Mouse (Mus musculus): ENCODE measurements around the gene Nudt22. TPM values are rescaled to one million over a fixed set of nuclear protein-coding genes. Genes with fewer than 3 reads are reported as not detected.

Gene Nudt22
- polyA plus RNA-seq (2014; fragmentation: Illumina TruSeq; extraction: RNeasy Lipid Tissue Mini Kit (QIAGEN cat#74804); ENCODE audit: low read depth, low replicate concordance): 34.6 TPM

DNA sequence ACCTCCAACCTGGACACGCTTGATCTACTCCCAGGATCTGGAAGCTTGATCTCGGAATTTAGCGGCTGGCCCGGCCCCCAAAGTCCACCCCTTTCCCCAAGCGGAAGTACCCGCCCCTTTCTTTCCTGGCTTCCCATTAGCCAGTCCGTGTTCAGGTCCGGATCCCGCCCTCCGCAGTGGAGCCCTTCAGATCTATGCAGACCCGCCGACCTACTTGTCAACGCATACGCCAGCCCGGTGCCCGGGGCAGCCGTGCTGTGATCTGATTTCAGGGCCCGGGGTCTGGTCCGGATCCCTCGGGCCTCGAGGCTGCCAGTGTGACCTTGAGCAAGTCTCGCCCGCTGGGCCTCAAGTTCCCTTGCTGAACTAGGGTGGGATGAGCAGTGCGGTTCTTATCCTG, at the start of gene Nudt22, which contains the start of gene Trpt1:
TSS of gene Nudt22 (minus strand) at position 112 of the 400 bp plus-strand sequence.
TSS of gene Trpt1 (plus strand) at position 126 of the 400 bp plus-strand sequence.

DNA sequence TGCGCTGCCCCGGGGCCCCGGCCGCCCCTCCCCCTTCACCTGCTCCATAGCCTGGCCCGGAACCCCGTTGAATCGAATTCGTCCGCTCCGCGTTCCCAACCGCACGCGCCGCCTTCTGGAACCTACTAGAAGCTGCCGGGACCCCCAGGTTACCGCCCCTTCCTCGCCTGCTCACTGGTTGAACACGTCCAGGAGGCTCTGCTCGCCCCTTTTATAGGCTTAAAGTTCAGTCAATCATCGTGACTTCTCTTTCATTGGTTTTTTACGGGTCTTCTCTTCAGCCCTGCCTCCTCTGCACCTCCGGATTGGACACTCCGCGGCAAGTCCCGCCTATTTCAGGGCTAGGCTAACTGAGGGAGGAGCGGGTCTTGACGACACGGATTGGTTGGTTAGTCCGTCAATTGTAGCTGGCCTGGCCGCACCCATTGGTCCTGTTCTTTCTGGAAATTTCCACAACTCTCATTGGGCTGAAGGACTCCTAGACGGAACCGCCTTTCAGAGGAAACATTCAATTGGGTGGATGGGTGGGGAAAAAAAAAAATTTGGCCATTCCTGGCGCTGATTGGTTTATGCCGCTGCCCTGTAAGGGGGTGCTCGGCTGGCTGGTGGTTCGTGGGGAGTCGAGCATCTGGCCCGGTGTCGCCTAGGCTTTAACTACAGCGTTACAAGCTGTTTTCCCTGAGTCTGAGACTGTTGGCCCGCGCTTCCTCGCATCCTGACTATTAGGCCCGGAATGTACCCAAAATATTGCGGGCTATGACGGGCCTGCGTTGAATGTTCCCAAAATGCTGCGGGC, 44.1 kb upstream of the Nudt22 start, which contains the start of gene Stip1:
TSS of gene Stip1 (minus strand) at position 127 of the 796 bp plus-strand sequence.

DNA sequence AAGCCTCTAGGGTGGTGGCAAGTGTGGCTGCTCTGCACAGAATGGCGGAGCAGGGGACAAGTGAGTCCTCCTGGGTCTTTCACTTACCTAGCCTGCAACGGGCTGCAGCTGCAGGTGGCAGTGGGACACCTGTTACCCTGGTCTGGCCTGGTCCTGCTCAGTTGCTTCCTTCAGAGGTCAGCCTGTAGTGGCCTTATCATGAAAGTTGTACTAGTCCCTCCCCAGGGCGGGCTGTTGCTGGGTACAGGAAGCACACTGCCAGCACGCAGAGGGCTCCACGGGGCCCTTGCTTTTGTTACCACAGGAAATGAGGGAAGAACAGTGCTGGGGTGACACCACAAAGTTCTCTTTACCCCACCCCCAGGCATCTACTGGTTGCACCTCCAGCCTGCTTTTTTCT, 23.3 kb upstream of the Nudt22 start, which contains the start of gene Fermt3:
TSS of gene Fermt3 (minus strand) at position 279 of the 400 bp plus-strand sequence.

DNA sequence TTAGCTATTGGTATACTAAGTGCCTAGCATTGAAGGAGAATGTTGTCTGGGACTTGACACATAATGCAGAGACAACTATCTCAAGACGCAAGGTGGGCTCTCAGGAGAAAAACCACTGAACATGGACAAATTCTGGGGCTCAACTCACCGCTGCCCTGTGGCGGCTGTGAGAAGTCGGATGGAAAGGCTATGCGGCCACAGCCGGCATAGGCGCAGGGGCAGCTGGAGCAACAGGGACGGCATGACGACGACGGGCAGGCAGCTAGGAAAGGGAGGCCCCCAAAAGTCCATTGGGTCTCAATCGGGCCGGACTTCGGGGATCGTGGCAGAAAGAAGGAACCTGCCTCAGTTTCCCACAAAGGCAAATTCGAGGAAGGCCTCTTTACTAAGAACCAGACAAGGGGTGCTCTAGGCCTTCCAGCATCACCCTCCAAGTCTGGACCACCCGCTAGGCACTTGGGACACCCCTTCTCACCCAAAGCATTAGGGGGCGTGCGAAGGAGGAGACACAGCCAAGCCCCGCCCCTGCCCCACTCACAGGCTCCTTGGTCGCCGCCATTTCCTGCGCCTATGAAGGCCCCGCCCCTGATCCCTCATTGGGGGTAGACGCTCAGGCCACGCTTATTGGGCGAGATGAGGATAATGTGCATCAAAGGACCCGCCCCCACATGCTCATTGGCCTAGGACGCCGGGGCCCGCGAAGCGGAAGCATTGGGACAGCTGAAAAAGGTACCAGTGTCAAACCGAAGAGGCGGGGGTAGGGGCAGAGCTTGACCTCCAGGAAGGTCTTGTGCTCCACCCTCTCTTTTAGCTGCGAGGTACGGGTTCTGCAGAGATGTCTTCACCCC, 3.7 kb downstream of the Nudt22 start, which contains the start of gene Dnajc4:
TSS of gene Dnajc4 (minus strand) at position 562 of the 848 bp plus-strand sequence.

DNA sequence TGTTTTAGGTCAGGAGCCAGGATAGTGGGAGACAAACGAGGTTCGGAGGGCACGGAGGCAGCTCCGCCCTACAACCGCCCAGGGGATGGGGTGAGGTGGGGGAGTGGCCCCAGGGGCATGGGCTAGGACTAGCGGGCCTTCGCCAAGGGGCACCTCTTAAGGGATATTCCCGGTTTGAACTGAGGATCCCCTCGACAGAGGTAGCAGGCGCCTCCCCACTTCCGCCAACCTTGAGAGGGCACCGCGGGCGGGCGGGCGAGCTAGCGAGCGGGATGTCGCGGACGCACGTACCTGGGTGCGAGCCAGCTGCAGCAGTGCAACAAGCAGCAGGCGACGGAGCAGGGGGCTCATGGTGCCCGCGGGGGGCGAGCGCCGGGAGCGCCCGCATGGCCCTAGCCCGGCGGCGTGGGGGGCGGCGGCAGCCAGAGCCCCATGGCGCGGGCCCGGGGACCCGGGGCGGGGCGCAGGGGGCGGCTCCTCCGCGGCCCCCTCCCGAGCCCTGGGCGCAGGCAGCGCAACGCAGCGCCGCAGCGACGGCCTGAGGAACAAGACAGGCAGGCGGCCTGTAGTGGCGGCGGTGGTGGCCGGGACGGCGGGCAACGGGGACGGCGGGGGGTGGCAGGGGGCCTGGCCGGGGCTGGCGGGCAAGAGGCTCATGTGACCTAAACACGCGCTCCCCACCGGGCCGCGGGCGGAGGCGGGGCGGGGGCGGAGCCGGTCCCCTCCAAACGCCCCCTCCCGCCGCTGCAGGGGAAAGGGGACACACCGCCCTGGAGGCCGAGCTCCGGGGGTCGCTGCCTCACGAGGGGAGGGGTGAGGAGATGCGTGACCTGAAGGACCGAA, 8.6 kb downstream of the Nudt22 start, which contains the start of gene Vegfb:
TSS of gene Vegfb (minus strand) at position 591 of the 843 bp plus-strand sequence.

DNA sequence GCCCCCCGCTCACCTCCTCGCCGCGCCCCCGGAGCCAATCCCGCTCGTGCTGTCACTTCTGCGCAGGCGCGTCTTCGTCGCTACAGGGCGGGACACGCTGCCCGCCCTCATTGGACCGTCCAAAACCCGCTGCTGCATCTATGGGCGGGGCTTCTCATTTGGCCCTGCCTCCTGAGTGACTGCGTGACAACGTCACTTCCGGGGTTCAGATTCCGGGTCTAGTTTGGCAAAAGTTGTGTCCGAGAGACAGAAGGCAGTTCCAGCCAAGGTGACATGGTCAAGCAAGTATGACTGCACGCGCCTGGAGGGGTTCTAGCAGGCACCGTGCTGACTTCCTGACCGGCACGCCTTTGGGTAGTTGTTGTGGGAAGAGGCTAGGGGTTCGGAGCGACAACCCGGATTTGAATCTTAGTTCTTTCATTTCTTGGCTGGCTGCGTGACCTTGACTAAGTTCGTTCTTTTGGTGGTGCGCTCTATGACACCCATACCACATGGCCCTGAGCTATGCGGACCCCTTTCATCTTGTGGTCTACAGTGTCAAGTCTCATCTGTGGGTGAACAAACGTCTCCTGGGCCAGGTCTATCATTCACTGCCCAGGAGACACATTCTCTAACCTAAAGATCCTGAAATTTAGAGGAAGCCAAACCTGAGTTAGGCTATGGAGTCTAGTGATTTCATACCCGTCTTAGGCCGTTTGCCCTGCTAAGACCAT, 15.4 kb downstream of the Nudt22 start, which contains the start of gene Fkbp2:
TSS of gene Fkbp2 (minus strand) at position 121 of the 713 bp plus-strand sequence.

DNA sequence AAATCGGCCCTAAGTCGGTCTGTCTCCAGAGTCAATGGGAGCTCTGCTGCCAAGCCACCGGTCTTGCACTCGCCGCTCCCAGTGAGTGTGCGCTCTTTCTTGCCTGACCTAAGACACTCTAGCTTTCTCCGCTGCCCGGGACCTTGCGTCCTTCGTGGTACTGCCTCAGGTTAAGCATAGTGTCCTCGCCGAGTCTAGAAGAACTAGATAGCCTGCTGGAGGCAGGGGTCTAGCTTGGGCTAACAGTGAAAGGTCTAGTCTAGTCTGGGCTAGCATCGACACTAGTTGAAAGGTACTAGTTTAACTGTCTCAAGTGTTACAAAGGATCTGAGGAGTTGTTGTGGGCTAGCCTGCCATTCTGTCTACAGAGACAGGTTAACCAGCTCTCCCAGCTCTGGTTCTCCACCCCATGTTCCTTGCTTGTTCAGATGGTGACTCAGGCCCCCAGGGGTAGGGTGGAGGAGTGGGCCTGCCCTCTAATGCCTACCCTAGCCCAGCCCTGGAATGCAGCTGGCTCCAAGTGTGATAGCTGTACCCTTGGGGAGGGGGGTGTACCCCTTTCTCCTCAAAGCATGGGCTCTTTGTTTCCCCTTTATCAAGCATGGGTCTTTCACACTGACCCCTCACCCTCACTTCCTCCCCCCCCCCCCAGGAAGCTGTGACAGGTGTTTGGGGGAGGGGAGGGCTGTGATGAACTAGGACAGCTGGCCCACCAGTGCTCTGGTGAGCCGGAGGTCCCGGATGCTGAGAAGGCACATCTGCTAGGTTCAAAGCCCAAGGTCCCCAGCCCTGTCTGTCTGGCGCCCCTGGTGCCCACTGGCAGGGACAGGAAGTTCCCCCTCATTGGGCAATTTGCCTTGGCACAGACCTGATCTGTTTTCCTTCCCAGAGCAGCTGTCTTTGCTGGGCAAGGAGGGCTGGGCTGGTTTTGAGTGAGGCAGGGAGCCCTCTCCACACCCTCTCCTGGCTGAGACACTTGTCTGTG, 20.1 kb downstream of the Nudt22 start, which contains the start of gene Plcb3:
TSS of gene Plcb3 (minus strand) at position 934 of the 985 bp plus-strand sequence.

DNA sequence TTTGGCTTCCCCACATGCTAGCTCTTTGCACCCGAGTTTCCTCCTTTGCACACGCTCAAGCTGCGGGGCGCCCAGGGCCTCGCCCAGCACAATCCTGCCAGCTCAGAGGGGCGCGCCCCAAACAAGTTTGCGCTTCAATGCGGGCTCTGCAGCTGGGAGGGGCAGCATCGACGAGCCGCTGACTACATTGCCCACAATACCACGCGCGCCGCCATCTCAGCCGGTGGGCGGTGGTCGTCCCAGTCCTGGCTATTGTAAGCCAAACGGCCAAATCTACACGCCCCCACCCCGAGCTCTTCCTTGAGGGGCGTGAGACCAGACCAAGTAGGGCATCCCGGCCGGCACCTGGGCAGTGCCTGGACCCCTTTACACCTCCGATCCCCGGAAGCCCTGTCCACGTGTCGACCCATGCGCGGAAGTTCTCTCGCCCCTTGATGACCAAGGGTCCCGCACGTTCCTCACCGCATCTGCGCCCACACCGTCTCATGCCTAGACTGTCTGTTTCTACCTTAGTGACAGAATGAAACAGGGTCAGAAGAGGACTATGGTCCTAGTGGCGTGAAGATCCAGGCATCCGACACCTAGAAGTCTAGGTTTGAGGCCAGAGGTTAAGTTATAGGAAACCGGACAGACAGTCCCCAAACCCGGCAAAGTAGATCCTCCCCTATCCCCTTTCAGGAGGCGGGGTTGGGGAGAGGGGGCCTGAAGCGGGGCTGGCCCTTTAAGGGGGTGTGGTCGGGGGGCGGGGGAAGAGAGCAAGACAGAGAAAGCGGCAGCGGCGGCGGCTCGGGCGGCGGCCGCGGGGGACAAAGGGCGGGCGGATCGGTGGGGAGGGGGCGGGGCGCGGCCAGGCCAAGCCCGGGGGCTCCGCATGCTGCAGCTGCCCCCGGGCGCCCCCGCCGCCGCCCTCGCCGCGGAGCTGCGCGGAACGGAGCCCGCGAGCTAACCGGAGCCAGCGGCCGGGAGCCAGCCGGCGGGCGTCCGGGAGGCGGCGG, 21.4 kb downstream of the Nudt22 start, which contains the start of gene Ppp1r14b:
TSS of gene Ppp1r14b (plus strand) at position 758 of the 995 bp plus-strand sequence.

Other genes starting within 250 kb of the Nudt22 start
- gene Rps6ka4, start 155.5 kb downstream of the Nudt22 start, polyA plus RNA-seq (2014; fragmentation: Illumina TruSeq; extraction: RNeasy Lipid Tissue Mini Kit (QIAGEN cat#74804); ENCODE audit: low read depth, low replicate concordance): 11.3 TPM
- 1.0 TPM for gene Ccdc88b, start 137.9 kb downstream of the Nudt22 start, polyA plus RNA-seq (2014; fragmentation: Illumina TruSeq; extraction: RNeasy Lipid Tissue Mini Kit (QIAGEN cat#74804); ENCODE audit: low read depth, low replicate concordance)
- 42.4 TPM for gene Trmt112, start 86.4 kb downstream of the Nudt22 start, polyA plus RNA-seq (2014; fragmentation: Illumina TruSeq; extraction: RNeasy Lipid Tissue Mini Kit (QIAGEN cat#74804); ENCODE audit: low read depth, low replicate concordance)
- gene Prdx5, start 86.0 kb downstream of the Nudt22 start, polyA plus RNA-seq (2014; fragmentation: Illumina TruSeq; extraction: RNeasy Lipid Tissue Mini Kit (QIAGEN cat#74804); ENCODE audit: low read depth, low replicate concordance): 608 TPM
- 142 TPM for gene Esrra, start 74.3 kb downstream of the Nudt22 start, polyA plus RNA-seq (2014; fragmentation: Illumina TruSeq; extraction: RNeasy Lipid Tissue Mini Kit (QIAGEN cat#74804); ENCODE audit: low read depth, low replicate concordance)
- not detected for gene Catsperz, start 70.7 kb downstream of the Nudt22 start, polyA plus RNA-seq (2014; fragmentation: Illumina TruSeq; extraction: RNeasy Lipid Tissue Mini Kit (QIAGEN cat#74804); ENCODE audit: low read depth, low replicate concordance)
- not detected for gene Kcnk4, start 61.6 kb downstream of the Nudt22 start, polyA plus RNA-seq (2014; fragmentation: Illumina TruSeq; extraction: RNeasy Lipid Tissue Mini Kit (QIAGEN cat#74804); ENCODE audit: low read depth, low replicate concordance)
- 33.9 TPM for gene Bad, start 54.3 kb downstream of the Nudt22 start, polyA plus RNA-seq (2014; fragmentation: Illumina TruSeq; extraction: RNeasy Lipid Tissue Mini Kit (QIAGEN cat#74804); ENCODE audit: low read depth, low replicate concordance)
- gene Gpr137, start 53.6 kb downstream of the Nudt22 start, polyA plus RNA-seq (2014; fragmentation: Illumina TruSeq; extraction: RNeasy Lipid Tissue Mini Kit (QIAGEN cat#74804); ENCODE audit: low read depth, low replicate concordance): 30.3 TPM
- 55.2 TPM for gene Ppp1r14b, start 21.1 kb downstream of the Nudt22 start, polyA plus RNA-seq (2014; fragmentation: Illumina TruSeq; extraction: RNeasy Lipid Tissue Mini Kit (QIAGEN cat#74804); ENCODE audit: low read depth, low replicate concordance)
- 21.0 TPM for gene Plcb3, start 19.6 kb downstream of the Nudt22 start, polyA plus RNA-seq (2014; fragmentation: Illumina TruSeq; extraction: RNeasy Lipid Tissue Mini Kit (QIAGEN cat#74804); ENCODE audit: low read depth, low replicate concordance)
- 44.1 TPM for gene Fkbp2, start 15.6 kb downstream of the Nudt22 start, polyA plus RNA-seq (2014; fragmentation: Illumina TruSeq; extraction: RNeasy Lipid Tissue Mini Kit (QIAGEN cat#74804); ENCODE audit: low read depth, low replicate concordance)
- 291 TPM for gene Vegfb, start 8.5 kb downstream of the Nudt22 start, polyA plus RNA-seq (2014; fragmentation: Illumina TruSeq; extraction: RNeasy Lipid Tissue Mini Kit (QIAGEN cat#74804); ENCODE audit: low read depth, low replicate concordance)
- gene Dnajc4, start 3.5 kb downstream of the Nudt22 start, polyA plus RNA-seq (2014; fragmentation: Illumina TruSeq; extraction: RNeasy Lipid Tissue Mini Kit (QIAGEN cat#74804); ENCODE audit: low read depth, low replicate concordance): 61.0 TPM
- 24.2 TPM for gene Trpt1, start within 50 bp of the Nudt22 start, polyA plus RNA-seq (2014; fragmentation: Illumina TruSeq; extraction: RNeasy Lipid Tissue Mini Kit (QIAGEN cat#74804); ENCODE audit: low read depth, low replicate concordance)
- 3.3 TPM for gene Fermt3, start 23.4 kb upstream of the Nudt22 start, polyA plus RNA-seq (2014; fragmentation: Illumina TruSeq; extraction: RNeasy Lipid Tissue Mini Kit (QIAGEN cat#74804); ENCODE audit: low read depth, low replicate concordance)
- 110 TPM for gene Stip1, start 43.9 kb upstream of the Nudt22 start, polyA plus RNA-seq (2014; fragmentation: Illumina TruSeq; extraction: RNeasy Lipid Tissue Mini Kit (QIAGEN cat#74804); ENCODE audit: low read depth, low replicate concordance)
- 234 TPM for gene Macrod1, start 60.7 kb upstream of the Nudt22 start, polyA plus RNA-seq (2014; fragmentation: Illumina TruSeq; extraction: RNeasy Lipid Tissue Mini Kit (QIAGEN cat#74804); ENCODE audit: low read depth, low replicate concordance)
- gene Flrt1, start 109.6 kb upstream of the Nudt22 start, polyA plus RNA-seq (2014; fragmentation: Illumina TruSeq; extraction: RNeasy Lipid Tissue Mini Kit (QIAGEN cat#74804); ENCODE audit: low read depth, low replicate concordance): 0.89 TPM
- 49.5 TPM for gene Otub1, start 210.2 kb upstream of the Nudt22 start, polyA plus RNA-seq (2014; fragmentation: Illumina TruSeq; extraction: RNeasy Lipid Tissue Mini Kit (QIAGEN cat#74804); ENCODE audit: low read depth, low replicate concordance)
- gene Cox8a, start 221.5 kb upstream of the Nudt22 start, polyA plus RNA-seq (2014; fragmentation: Illumina TruSeq; extraction: RNeasy Lipid Tissue Mini Kit (QIAGEN cat#74804); ENCODE audit: low read depth, low replicate concordance): 337 TPM
- 27.8 TPM for gene Naa40, start 245.1 kb upstream of the Nudt22 start, polyA plus RNA-seq (2014; fragmentation: Illumina TruSeq; extraction: RNeasy Lipid Tissue Mini Kit (QIAGEN cat#74804); ENCODE audit: low read depth, low replicate concordance)